Mouse (Mus musculus) neural tube, embryonic 12.5 days (tissue): ENCODE results near the gene Hist2h3c2. TPM values are rescaled to one million over a fixed set of nuclear protein-coding genes. Genes with fewer than 3 reads are reported as not detected.
"Not testable (repeated sequence)": the region's sequence is repeated elsewhere in the genome, so short reads cannot be mapped to it uniquely, and the experiment has no call there.

Source experiments
- ATAC-seq: fragments of 200-750 bp; cut with Nextera tagmentation; 2 replicates; pipeline ENCODE4 v1.8.0; 2017; ENCODE audit warnings: low read depth, mild to moderate bottlenecking, moderate TSS enrichment, moderate library complexity; ENCODE audit not compliant: low FRiP score
- H3K27ac ChIP-seq: fragments of 300-500 bp; sonication (generic); 2 replicates; pipeline ENCODE4 v1.5.1; 2016
- H3K27me3 ChIP-seq: fragments of 300-500 bp; sonication (generic); replicated peaks from 2 replicates; pipeline ENCODE4 v1.6.1; 2016; ENCODE audit warnings: mild to moderate bottlenecking
- H3K36me3 ChIP-seq: fragments of 300-500 bp; sonication (generic); 2 replicates; pipeline ENCODE4 v1.6.1; 2016; ENCODE audit warnings: mild to moderate bottlenecking
- H3K4me1 ChIP-seq: fragments of 300-500 bp; sonication (generic); 2 replicates; pipeline ENCODE4 v1.6.1; 2016
- H3K4me2 ChIP-seq: fragments of 300-500 bp; sonication (generic); replicated peaks from 2 replicates; pipeline ENCODE4 v1.6.1; 2016; ENCODE audit warnings: mild to moderate bottlenecking
- H3K4me3 ChIP-seq: fragments of 300-500 bp; sonication (generic); 2 replicates; pipeline ENCODE4 v1.5.1; 2016
- H3K9ac ChIP-seq: fragments of 300-500 bp; sonication (generic); 2 replicates; pipeline ENCODE4 v1.6.1; 2016; ENCODE audit warnings: mild to moderate bottlenecking
- H3K9me3 ChIP-seq: fragments of 300-500 bp; sonication (generic); 2 replicates; pipeline ENCODE4 v1.6.1; 2016; ENCODE audit warnings: mild to moderate bottlenecking
- WGBS: fragments of 180-500 bp; shearing (Covaris S2); methylation state at CpG from one replicate; pipeline ENCODE4 v1.1.7; 2016; 5-methylcytosine and 5-hydroxymethylcytosine counted together
- microRNA-seq: library from miRNA; unstranded; fragments of <30 nt; microRNA quantifications from one replicate; pipeline ENCODE4, GENCODE M21; 2017
- polyA plus RNA-seq: library from polyadenylated mRNA; unstranded; fragments of >200 nt; fragmentation: Nextera tagmentation; extraction: Ambion mirVana; gene quantifications from 2 replicates; pipeline ENCODE4 v1.2.1, GENCODE M21; 2016

Gene Hist2h3c2
- polyA plus RNA-seq, 1 experiment from 2014 or later, result 5.0 TPM

DNA sequence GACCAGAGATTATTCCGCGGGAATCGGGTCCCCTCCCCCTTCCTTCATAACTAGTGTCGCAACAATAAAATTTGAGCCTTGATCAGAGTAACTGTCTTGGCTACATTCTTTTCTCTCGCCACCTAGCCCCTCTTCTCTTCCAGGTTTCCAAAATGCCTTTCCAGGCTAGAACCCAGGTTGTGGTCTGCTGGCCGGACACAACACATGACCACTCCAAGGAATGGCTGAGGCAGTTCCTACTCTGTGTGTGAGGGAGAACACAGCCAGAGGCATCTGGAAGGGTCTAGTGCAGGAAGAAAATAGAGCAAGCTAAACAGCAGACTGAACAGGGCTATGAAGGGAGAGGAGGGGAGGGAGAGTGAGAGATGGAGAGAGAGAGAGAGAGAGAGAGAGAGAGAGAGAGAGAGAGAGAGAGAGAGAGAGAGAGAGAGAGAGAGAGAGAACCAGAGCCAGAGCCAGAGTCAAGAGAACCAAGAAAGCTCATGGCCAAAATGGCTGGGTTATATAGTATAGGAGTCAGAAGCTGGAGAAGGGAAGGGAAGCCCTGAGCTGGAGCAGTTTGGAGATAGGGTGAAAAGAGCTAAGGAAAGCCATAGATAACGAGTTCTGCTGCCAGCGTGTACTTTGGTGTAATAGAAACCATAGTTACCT, 40.2 kb downstream of the Hist2h3c2 start:
- H3K4me3 ChIP-seq, H3K27ac ChIP-seq, H3K9me3 ChIP-seq, H3K27me3 ChIP-seq, H3K9ac ChIP-seq, H3K36me3 ChIP-seq, ATAC-seq: not testable (repeated sequence)
- Histone ChIP-seq H3K4me1 (peaks cover 11% of the 10 kb centered on the region), H3K4me2 (0 out of 2 replicates have a peak overlapping the region, but pooled peaks have one; percentile 9)
- WGBS, result 33% methylated on average over 8 of the region's 8 CpGs

- Histone ChIP-seq H3K36me3 (peaks cover 6% of the 10 kb centered on the region; the same call in 1 of the 2 replicates), H3K4me1 (peaks cover 11% of the 10 kb centered on the region), H3K27me3 (no peaks in the 10 kb centered on the region), H3K9me3 (no peaks in the 10 kb centered on the region), H3K4me3 (peak overlapping the region; percentile 5; the same call in 1 of the 2 replicates), H3K9ac (peak overlapping the region; percentile 14; the same call in 1 of the 2 replicates), H3K27ac (no peak overlapping the region), H3K4me2 (peak overlapping the region; percentile 93)
- 0 out of 2 replicates have a peak, but pooled peaks have one; percentile 8 for ATAC-seq
- 5% methylated on average over 6 of the region's 6 CpGs for WGBS
Measured at GRCm38 (mm10) chr3:96198181-96198580, 40.7 kb downstream of the Hist2h3c2 start.

- Histone ChIP-seq H3K4me3 (peak overlapping the region; percentile 64), H3K27ac (peak overlapping the region; percentile 88), H3K4me1 (peaks cover 11% of the 10 kb centered on the region), H3K9me3 (no peaks in the 10 kb centered on the region), H3K36me3 (peaks cover 13% of the 10 kb centered on the region), H3K9ac (peak overlapping the region; percentile 77), H3K27me3 (no peaks in the 10 kb centered on the region), H3K4me2 (peak overlapping the region; percentile 93)
- peak; percentile 95 for ATAC-seq
- WGBS, result under 1% methylated on average over 50 of the region's 50 CpGs
Measured at GRCm38 (mm10) chr3:96197129-96197749, 41.7 kb downstream of the Hist2h3c2 start.

DNA sequence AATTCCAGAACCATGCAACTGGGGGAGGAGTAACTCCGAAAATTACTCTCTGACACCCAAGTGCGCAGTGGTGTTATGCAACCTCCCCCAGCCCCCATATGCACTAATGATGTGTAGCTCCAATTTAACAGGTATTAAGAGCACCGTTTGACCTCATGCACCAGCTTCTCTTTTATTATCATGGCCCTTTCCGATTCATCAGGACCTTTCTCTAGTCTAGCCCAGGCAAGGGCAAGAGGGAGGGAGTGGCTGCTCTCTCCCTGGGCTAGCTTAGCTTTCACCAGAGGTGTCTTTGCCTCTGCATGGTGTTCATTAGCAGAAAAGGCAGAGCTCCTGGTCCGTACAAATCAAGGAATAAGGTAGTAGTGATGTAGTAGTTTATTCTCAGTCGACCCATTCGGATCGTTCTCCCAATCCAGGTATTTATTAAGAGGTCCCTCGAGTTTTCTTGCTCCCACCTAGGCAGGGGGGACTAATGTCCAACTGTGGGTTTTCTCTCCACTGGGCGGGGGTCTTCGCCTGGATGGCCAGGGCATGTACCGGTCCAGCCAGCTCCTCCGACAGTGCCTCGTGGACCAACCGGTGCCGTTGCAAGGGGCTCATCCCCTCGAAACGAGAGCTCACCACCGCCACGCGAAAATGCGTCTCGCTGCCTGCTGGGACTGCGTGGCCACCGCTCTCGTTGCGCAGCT, 42.3 kb downstream of the Hist2h3c2 start:
- H3K9ac ChIP-seq, result peak overlapping the region; percentile 77
- H3K9me3 ChIP-seq, result no peaks in the 10 kb centered on the region
- H3K27ac ChIP-seq, result peak overlapping the region; percentile 88
- peak overlapping the region; percentile 93 for H3K4me2 ChIP-seq
- no peaks in the 10 kb centered on the region for H3K27me3 ChIP-seq
- peak; percentile 60 for ATAC-seq
- H3K36me3 ChIP-seq, result peaks cover 13% of the 10 kb centered on the region
- peaks cover 11% of the 10 kb centered on the region for H3K4me1 ChIP-seq
- 18% methylated on average over 27 of the region's 27 CpGs for WGBS
- H3K4me3 ChIP-seq, result peak overlapping the region; percentile 64

DNA sequence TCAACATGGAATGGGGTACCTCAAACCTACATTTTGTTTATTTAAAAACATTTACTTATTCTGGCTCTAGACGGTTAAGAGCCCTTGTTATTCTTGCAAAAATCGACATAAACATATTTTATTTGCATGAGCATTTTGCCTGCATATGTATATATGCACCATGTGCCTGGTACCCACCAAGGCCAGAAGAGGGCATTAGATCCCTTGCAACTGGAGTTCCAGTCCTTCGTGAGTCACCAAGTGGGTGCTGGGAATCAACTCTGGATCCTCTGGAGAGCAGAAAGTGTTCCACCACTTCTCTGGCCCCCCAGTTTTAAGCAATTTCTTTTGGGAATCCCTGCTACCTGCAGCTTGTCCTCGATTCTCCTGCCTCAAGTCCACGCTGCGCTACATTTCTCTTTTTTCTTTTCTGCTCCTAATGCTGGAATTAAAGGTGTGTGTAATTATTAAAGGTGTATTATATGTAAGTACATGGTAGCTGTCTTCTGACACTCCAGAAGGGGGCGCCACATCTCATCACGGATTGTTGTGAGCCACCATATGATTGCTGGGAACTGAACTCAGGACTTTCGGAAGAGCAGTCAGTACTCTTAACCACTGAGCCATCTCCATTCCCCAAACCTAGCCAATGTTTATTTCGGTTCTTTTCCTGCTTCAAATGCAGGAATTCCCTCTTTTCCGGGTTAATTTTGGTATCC, 43.2 kb downstream of the Hist2h3c2 start:
- Histone ChIP-seq H3K9me3 (no peaks in the 10 kb centered on the region), H3K9ac (no peak overlapping the region), H3K4me1 (peaks cover 11% of the 10 kb centered on the region), H3K36me3 (peaks cover 13% of the 10 kb centered on the region), H3K27me3 (no peaks in the 10 kb centered on the region), H3K27ac (no peak overlapping the region), H3K4me2 (peak overlapping the region; percentile 93; the same call in 1 of the 2 replicates), H3K4me3 (no peak overlapping the region)
- no peak for ATAC-seq
- 95% methylated on average over 11 of the region's 11 CpGs for WGBS

- 91% methylated on average over 10 of the region's 10 CpGs for WGBS
- ATAC-seq, result no peak
- Histone ChIP-seq H3K4me2 (no peak overlapping the region), H3K9ac (no peak overlapping the region), H3K9me3 (no peaks in the 10 kb centered on the region), H3K36me3 (peaks cover 13% of the 10 kb centered on the region), H3K4me1 (peaks cover 11% of the 10 kb centered on the region), H3K4me3 (no peak overlapping the region), H3K27me3 (no peaks in the 10 kb centered on the region), H3K27ac (no peak overlapping the region)
Measured at GRCm38 (mm10) chr3:96194966-96195365, 44.0 kb downstream of the Hist2h3c2 start.

GRCm38 (mm10) chr3:96192977-96193376, 46.0 kb downstream of the Hist2h3c2 start:
- 71% methylated on average over 12 of the region's 12 CpGs for whole genome bisulfite sequencing
- peaks cover 11% of the 10 kb centered on the region for H3K4me1 ChIP-seq
- no peak for ATAC-seq
- no peaks in the 10 kb centered on the region for H3K9me3 ChIP-seq
- H3K9ac ChIP-seq, result no peak overlapping the region
- H3K4me2 ChIP-seq, result no peak overlapping the region
- H3K4me3 ChIP-seq, result no peak overlapping the region
- no peak overlapping the region for H3K27ac ChIP-seq
- peaks cover 14% of the 10 kb centered on the region for H3K36me3 ChIP-seq
- no peaks in the 10 kb centered on the region for H3K27me3 ChIP-seq

Small RNA genes within 50 kb of the gene (microRNA-seq; reads per million reads assigned to microRNA genes)
- gene Gm44492 (not detected), gene Gm47311 (not detected), gene Gm47313 (not detected)

Other genes with a start within 250 kb of the Hist2h3c2 start
- 90.0 and 91.9 TPM in 2 replicates for gene Plekho1, start 243.1 kb downstream of the Hist2h3c2 start, polyA plus RNA-seq
- 48.3 TPM in 2 replicates for gene Vps45, start 180.7 kb downstream of the Hist2h3c2 start, polyA plus RNA-seq
- 11.6 and 16.2 TPM in 2 replicates for gene Otud7b, start 134.6 kb downstream of the Hist2h3c2 start, polyA plus RNA-seq
- 9.8 and 14.1 TPM in 2 replicates for gene Mtmr11, start 77.1 kb downstream of the Hist2h3c2 start, polyA plus RNA-seq
- 165 and 183 TPM in 2 replicates for gene Sf3b4, start 66.8 kb downstream of the Hist2h3c2 start, polyA plus RNA-seq
- 44.4 and 44.8 TPM in 2 replicates for gene Sv2a, start 58.0 kb downstream of the Hist2h3c2 start, polyA plus RNA-seq
- 60.8 and 69.5 TPM in 2 replicates for gene Bola1, start 19.4 kb downstream of the Hist2h3c2 start, polyA plus RNA-seq
- 1.7 TPM in 1 of 2 replicates, not detected in the other for gene Hist2h2ab, start 19.3 kb downstream of the Hist2h3c2 start, polyA plus RNA-seq
- 5.7 and 9.5 TPM in 2 replicates for gene Hist2h2ac, start 18.2 kb downstream of the Hist2h3c2 start, polyA plus RNA-seq
- gene Hist2h2be, start 18.0 kb downstream of the Hist2h3c2 start, polyA plus RNA-seq, result 5.6 and 5.7 TPM in 2 replicates
- gene Hist2h2aa2, start 1.1 kb upstream of the Hist2h3c2 start, polyA plus RNA-seq, result 54.5 and 73.7 TPM in 2 replicates
- 19.2 and 21.1 TPM in 2 replicates for gene Hist2h2aa1, start 6.4 kb upstream of the Hist2h3c2 start, polyA plus RNA-seq
- gene Hist2h3c1, start 7.6 kb upstream of the Hist2h3c2 start, polyA plus RNA-seq, result 0.50 and 1.1 TPM in 2 replicates
- 8.5 and 13.5 TPM in 2 replicates for gene Hist2h4, start 24.2 kb upstream of the Hist2h3c2 start, polyA plus RNA-seq
- gene Hist2h3b, start 29.5 kb upstream of the Hist2h3c2 start, polyA plus RNA-seq, result 41.2 and 58.9 TPM in 2 replicates
- 9.1 and 16.6 TPM in 2 replicates for gene Hist2h2bb, start 30.6 kb upstream of the Hist2h3c2 start, polyA plus RNA-seq
- 1.4 and 1.5 TPM in 2 replicates for gene Fcgr1, start 54.8 kb upstream of the Hist2h3c2 start, polyA plus RNA-seq
- gene BC107364, start 213.2 kb upstream of the Hist2h3c2 start, polyA plus RNA-seq, result not detected in 2 replicates